Mouse (Mus musculus): ENCODE data around the gene Trim30a. TPM values are rescaled to one million over a fixed set of nuclear protein-coding genes. Genes with fewer than 3 reads are reported as not detected.
"Not testable (repeated sequence)": the region's sequence is repeated elsewhere in the genome, so short reads cannot be mapped to it uniquely, and the experiment has no call there.

The Trim30a gene
- polyA plus RNA-seq (2015; fragmentation: Nextera tagmentation; extraction: Ambion mirVana), result 0.41 and 0.43 TPM in 2 replicates

GRCm38 (mm10) chr7:104465065-104465744 lies at the start of gene Trim30a:
Gene Trim30a, minus strand, starts transcription at chr7:104465193.
- H3K4me1 ChIP-seq, result no peaks in the 10 kb centered on the region
- no peak within 1 kb of the TSS for H3K4me2 ChIP-seq (replicated peaks)
- no peak within 1 kb of the TSS for H3K9ac ChIP-seq (replicated peaks)
- H3K9me3 ChIP-seq, result no peaks in the 10 kb centered on the region
- ATAC-seq (replicated peaks), result no peak
- H3K27me3 ChIP-seq, result no peaks in the 10 kb centered on the region
- 80% methylated on average over 3 of the region's 3 CpGs for WGBS
- no peak within 1 kb of the TSS for H3K27ac ChIP-seq (replicated peaks)
- no peak within 1 kb of the TSS for H3K4me3 ChIP-seq
- no peaks in the 10 kb centered on the region for H3K36me3 ChIP-seq

DNA sequence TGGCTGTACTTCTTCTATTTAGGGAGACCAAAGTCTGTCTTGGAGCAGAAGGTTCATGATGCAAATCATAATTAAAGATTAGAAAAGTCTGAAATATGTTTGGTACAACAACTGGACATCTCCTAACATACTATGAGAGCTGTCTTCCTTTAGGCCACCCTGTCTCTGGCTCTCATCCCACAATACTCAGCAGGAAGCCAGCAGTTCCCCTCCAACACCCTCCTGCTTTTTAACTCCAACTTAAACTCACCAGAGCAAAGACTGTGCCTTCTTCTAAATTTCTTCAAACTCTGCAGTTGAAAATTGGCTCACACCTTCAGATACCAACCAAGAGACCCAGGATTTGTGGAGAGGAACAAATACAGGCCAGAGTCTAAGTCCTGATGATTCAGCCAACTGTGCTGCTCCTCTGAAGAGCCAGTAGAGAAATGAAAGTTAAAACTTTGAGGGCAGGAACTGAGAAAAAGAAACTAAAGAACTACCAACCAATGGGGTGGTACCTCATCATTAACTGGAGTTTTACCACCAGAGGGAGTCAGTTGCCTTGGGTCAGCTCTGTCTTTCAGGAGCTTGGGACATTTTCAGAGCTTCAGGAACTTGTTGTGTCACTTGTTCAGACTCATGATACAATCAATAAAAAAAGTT lies 42.5 kb upstream of the Trim30a start, which contains the start of gene Trim30d:
TSS of gene Trim30d (minus strand) at position 429 of the 645 bp plus-strand sequence.
- not testable (repeated sequence) for H3K4me2 ChIP-seq (replicated peaks); H3K4me3 ChIP-seq; H3K27me3 ChIP-seq; H3K4me1 ChIP-seq; H3K9ac ChIP-seq (replicated peaks); H3K27ac ChIP-seq (replicated peaks); ATAC-seq (replicated peaks); H3K9me3 ChIP-seq; H3K36me3 ChIP-seq

- peak; percentile 94 for ATAC-seq (replicated peaks)
- no peak overlapping the region for H3K27ac ChIP-seq (replicated peaks)
- no peaks in the 10 kb centered on the region for H3K27me3 ChIP-seq
- 0 out of 2 replicates have a peak overlapping the region, but pooled peaks have one; percentile 3 for H3K9ac ChIP-seq (replicated peaks)
- no peaks in the 10 kb centered on the region for H3K9me3 ChIP-seq
- 3% methylated on average over 59 of the region's 59 CpGs for WGBS
- H3K4me1 ChIP-seq, result no peaks in the 10 kb centered on the region
- H3K4me3 ChIP-seq, result peak overlapping the region; percentile 44
- H3K36me3 ChIP-seq, result no peaks in the 10 kb centered on the region
- peak overlapping the region; percentile 55 for H3K4me2 ChIP-seq (replicated peaks)
These were observed 36.8 kb upstream of the Trim30a start for GRCm38 (mm10) chr7:104501589-104502371.

DNA sequence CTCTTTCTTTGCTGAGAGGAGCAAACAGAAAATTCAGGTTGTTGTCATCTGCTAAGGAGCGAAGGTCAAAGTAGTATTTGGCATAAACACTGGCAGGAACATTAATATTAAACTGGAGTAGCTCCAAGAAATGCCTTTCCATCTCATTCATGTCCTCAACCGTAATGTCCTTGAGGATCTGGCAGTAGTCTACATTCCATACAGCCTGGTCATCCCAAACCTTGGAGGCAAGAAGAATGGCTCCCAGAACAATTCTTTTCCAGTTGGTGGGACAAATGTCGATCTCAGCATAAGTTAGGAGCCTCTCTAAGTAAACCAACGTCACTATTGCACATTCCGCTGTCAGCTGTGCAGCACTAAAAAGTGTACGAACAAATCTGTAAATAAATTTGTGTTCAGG lies 36.2 kb upstream of the Trim30a start:
- not testable (repeated sequence) for H3K9me3 ChIP-seq; H3K27me3 ChIP-seq; H3K4me1 ChIP-seq; H3K4me2 ChIP-seq (replicated peaks); H3K27ac ChIP-seq (replicated peaks); H3K36me3 ChIP-seq; H3K4me3 ChIP-seq; ATAC-seq (replicated peaks); H3K9ac ChIP-seq (replicated peaks)
- WGBS, result 74% methylated on average over 6 of the region's 6 CpGs

- H3K4me3 ChIP-seq; ATAC-seq (replicated peaks); H3K4me2 ChIP-seq (replicated peaks); H3K9me3 ChIP-seq; H3K27ac ChIP-seq (replicated peaks); H3K27me3 ChIP-seq; H3K36me3 ChIP-seq; H3K9ac ChIP-seq (replicated peaks); H3K4me1 ChIP-seq: not testable (repeated sequence)
- WGBS, result 17% methylated on average over 7 of the region's 8 CpGs
These were observed 34.5 kb upstream of the Trim30a start for GRCm38 (mm10) chr7:104499464-104499863.

GRCm38 (mm10) chr7:104445961-104446645 lies 18.9 kb downstream of the Trim30a start:
- Histone ChIP-seq H3K36me3 (no peaks in the 10 kb centered on the region), H3K9me3 (no peaks in the 10 kb centered on the region), H3K27me3 (no peaks in the 10 kb centered on the region), H3K4me2 (replicated peaks) (no peak overlapping the region), H3K27ac (replicated peaks) (no peak overlapping the region), H3K9ac (replicated peaks) (no peak overlapping the region), H3K4me3 (no peak overlapping the region), H3K4me1 (no peaks in the 10 kb centered on the region)
- WGBS, result 74% methylated on average over 2 of the region's 2 CpGs
- no peak for ATAC-seq (replicated peaks)

GRCm38 (mm10) chr7:104404460-104404950 lies 60.5 kb downstream of the Trim30a start:
- no peaks in the 10 kb centered on the region for H3K27me3 ChIP-seq
- no peaks in the 10 kb centered on the region for H3K4me1 ChIP-seq
- no peak overlapping the region for H3K4me2 ChIP-seq (replicated peaks)
- no peak overlapping the region for H3K4me3 ChIP-seq
- WGBS, result 84% methylated on average over 3 of the region's 3 CpGs
- no peak overlapping the region for H3K9ac ChIP-seq (replicated peaks)
- H3K36me3 ChIP-seq, result no peaks in the 10 kb centered on the region
- no peak overlapping the region for H3K27ac ChIP-seq (replicated peaks)
- H3K9me3 ChIP-seq, result no peaks in the 10 kb centered on the region
- no peak for ATAC-seq (replicated peaks)

GRCm38 (mm10) chr7:104401140-104401539 lies 63.9 kb downstream of the Trim30a start:
- H3K9ac ChIP-seq (replicated peaks), result no peak overlapping the region
- H3K27me3 ChIP-seq, result no peaks in the 10 kb centered on the region
- H3K36me3 ChIP-seq, result no peaks in the 10 kb centered on the region
- H3K4me2 ChIP-seq (replicated peaks), result no peak overlapping the region
- ATAC-seq (replicated peaks), result no peak
- H3K27ac ChIP-seq (replicated peaks), result no peak overlapping the region
- H3K9me3 ChIP-seq, result no peaks in the 10 kb centered on the region
- H3K4me1 ChIP-seq, result no peaks in the 10 kb centered on the region
- no peak overlapping the region for H3K4me3 ChIP-seq

GRCm38 (mm10) chr7:104400698-104401097 lies 64.3 kb downstream of the Trim30a start, which contains the start of gene Trim30c:
Gene Trim30c, minus strand, starts transcription at chr7:104400837.
- no peaks in the 10 kb centered on the region for H3K4me1 ChIP-seq
- no peak within 1 kb of the TSS for H3K4me2 ChIP-seq (replicated peaks)
- 87% methylated on average over 1 of the region's 1 CpGs for WGBS
- H3K4me3 ChIP-seq, result no peak within 1 kb of the TSS
- no peak for ATAC-seq (replicated peaks)
- H3K27ac ChIP-seq (replicated peaks), result no peak within 1 kb of the TSS
- no peaks in the 10 kb centered on the region for H3K36me3 ChIP-seq
- no peaks in the 10 kb centered on the region for H3K9me3 ChIP-seq
- H3K27me3 ChIP-seq, result no peaks in the 10 kb centered on the region
- H3K9ac ChIP-seq (replicated peaks), result no peak within 1 kb of the TSS

GRCm38 (mm10) chr7:104398492-104398891 lies 66.5 kb downstream of the Trim30a start:
- Histone ChIP-seq H3K4me3 (no peak overlapping the region), H3K27me3 (no peaks in the 10 kb centered on the region), H3K36me3 (no peaks in the 10 kb centered on the region), H3K9me3 (no peaks in the 10 kb centered on the region), H3K4me2 (replicated peaks) (no peak overlapping the region), H3K4me1 (no peaks in the 10 kb centered on the region), H3K9ac (replicated peaks) (no peak overlapping the region), H3K27ac (replicated peaks) (no peak overlapping the region)
- ATAC-seq (replicated peaks), result no peak
- 51% methylated on average over 1 of the region's 1 CpGs for WGBS

- Histone ChIP-seq H3K4me3 (no peak within 1 kb of the TSS), H3K4me1 (no peaks in the 10 kb centered on the region), H3K36me3 (no peaks in the 10 kb centered on the region), H3K27me3 (no peaks in the 10 kb centered on the region), H3K9me3 (no peaks in the 10 kb centered on the region), H3K27ac (replicated peaks) (no peak within 1 kb of the TSS), H3K9ac (replicated peaks) (no peak within 1 kb of the TSS), H3K4me2 (replicated peaks) (no peak within 1 kb of the TSS)
- no peak for ATAC-seq (replicated peaks)
- WGBS, result 61% methylated on average over 1 of the region's 1 CpGs
These were observed 95.1 kb downstream of the Trim30a start, which contains the start of gene Trim30b for GRCm38 (mm10) chr7:104369736-104370414. Gene Trim30b, minus strand, starts transcription at chr7:104369884.
